Mouse (Mus musculus) MEL (cell line): ENCODE measurements around the gene Kat6b. TPM values are rescaled to one million over a fixed set of nuclear protein-coding genes. Genes with fewer than 3 reads are reported as not detected.

Experiments used
- DNase-seq: peaks from one replicate; pipeline ENCODE4 v3.0.0; 2011; ENCODE audit warnings: low read depth, low spot score
- H3K27ac ChIP-seq: 2 replicates; pipeline ENCODE4 v1.5.1; 2012; ENCODE audit warnings: low read depth, mild to moderate bottlenecking, control low read depth, low read length, moderate library complexity; ENCODE audit not compliant: control insufficient read depth
- H3K27me3 ChIP-seq, 2 experiments: fragments of 150-350 bp in 1 of 2; sonication (generic) in 1 of 2; 2 replicates each; pipeline ENCODE4 v1.6.1; 2012; ENCODE audit warnings: low read length in 2 of 2, mild to moderate bottlenecking in 2 of 2, improper control_type of control experiment in 1 of 2, moderate library complexity in 1 of 2; ENCODE audit not compliant: insufficient read depth in 2 of 2, control insufficient read depth in 1 of 2
- H3K36me3 ChIP-seq, 2 experiments: 2 replicates each; pipeline ENCODE4 v1.6.1; 2012 to 2014; ENCODE audit warnings: low read length in 2 of 2, improper control_type of control experiment in 1 of 2, inconsistent platforms in 1 of 2, mild to moderate bottlenecking in 1 of 2; ENCODE audit not compliant: insufficient read depth in 2 of 2, control insufficient read depth in 1 of 2
- H3K4me1 ChIP-seq, 2 experiments: fragments of 150-350 bp in 1 of 2; sonication (generic) in 1 of 2; 2 replicates each; pipeline ENCODE4 v1.6.1; 2012; ENCODE audit warnings: low read length in 2 of 2, improper control_type of control experiment in 1 of 2, mild to moderate bottlenecking in 1 of 2; ENCODE audit not compliant: insufficient read depth in 2 of 2, control insufficient read depth in 1 of 2
- H3K4me3 ChIP-seq, 2 experiments: fragments of 150-350 bp in 1 of 2; sonication (generic) in 1 of 2; 2 replicates each; pipeline ENCODE4 v1.5.1; 2012; ENCODE audit warnings: low read depth in 2 of 2, low read length in 2 of 2, mild to moderate bottlenecking in 2 of 2, moderate library complexity in 2 of 2, control low read depth in 1 of 2, improper control_type of control experiment in 1 of 2; ENCODE audit not compliant: control insufficient read depth in 1 of 2, insufficient read depth in 1 of 2
- H3K79me2 ChIP-seq: 2 replicates; pipeline ENCODE4 v1.6.1; 2012; ENCODE audit warnings: mild to moderate bottlenecking, low read length, moderate library complexity; ENCODE audit not compliant: control insufficient read depth, poor library complexity, insufficient read depth
- H3K9ac ChIP-seq: 2 replicates; pipeline ENCODE4 v1.6.1; 2012; ENCODE audit warnings: low read depth, mild to moderate bottlenecking, control low read depth, low read length, moderate library complexity; ENCODE audit not compliant: control insufficient read depth, poor library complexity, severe bottlenecking
- H3K9me3 ChIP-seq: fragments of 150-350 bp; sonication (generic); replicated peaks from 2 replicates; pipeline ENCODE4 v1.6.1; 2012; ENCODE audit warnings: mild to moderate bottlenecking, low read length, improper control_type of control experiment, moderate library complexity; ENCODE audit not compliant: insufficient read depth
- CHD1 ChIP-seq: IDR thresholded peaks from 2 replicates; pipeline ENCODE4 v1.6.1; 2012; ENCODE audit warnings: low read depth, mild to moderate bottlenecking, inconsistent platforms, low read length, improper control_type of control experiment
- CHD2 ChIP-seq: IDR thresholded peaks from 2 replicates; pipeline ENCODE4 v1.6.1; 2011; ENCODE audit warnings: low read length, improper control_type of control experiment
- CTCF ChIP-seq, 3 experiments: IDR thresholded peaks in 2 of 3; conservative IDR thresholded peaks in 1 of 3; 2 replicates each; pipeline ENCODE4 v1.5.1; 2011 to 2012; ENCODE audit warnings: low read length in 3 of 3, low read depth in 2 of 3, mild to moderate bottlenecking in 2 of 3, improper control_type of control experiment in 1 of 3, inconsistent platforms in 1 of 3, mixed read lengths in 1 of 3, moderate library complexity in 1 of 3; ENCODE audit not compliant: control insufficient read depth in 1 of 3, insufficient read depth in 1 of 3, poor library complexity in 1 of 3, severe bottlenecking in 1 of 3
- E2F4 ChIP-seq: IDR thresholded peaks from 2 replicates; pipeline ENCODE4 v1.6.1; 2011; ENCODE audit warnings: low read depth, low read length, improper control_type of control experiment, borderline replicate concordance
- ELF1 ChIP-seq: IDR thresholded peaks from 2 replicates; pipeline ENCODE4 v1.6.1; 2014; ENCODE audit warnings: low read depth, mild to moderate bottlenecking, inconsistent platforms, low read length, improper control_type of control experiment, moderate library complexity
- EP300 ChIP-seq, 2 experiments: IDR thresholded peaks; 2 replicates each; pipeline ENCODE4 v1.6.1; 2011; ENCODE audit warnings: improper control_type of control experiment in 2 of 2, low read length in 2 of 2, low read depth in 1 of 2, mild to moderate bottlenecking in 1 of 2
- ETS1 ChIP-seq: IDR thresholded peaks from 2 replicates; pipeline ENCODE4 v1.6.1; 2012; ENCODE audit warnings: low read depth, mild to moderate bottlenecking, inconsistent platforms, low read length, improper control_type of control experiment, moderate library complexity
- GABPA ChIP-seq: IDR thresholded peaks from 2 replicates; pipeline ENCODE4 v1.6.1; 2012; ENCODE audit warnings: low read depth, mild to moderate bottlenecking, inconsistent platforms, low read length, improper control_type of control experiment, moderate library complexity
- GATA1 ChIP-seq: IDR thresholded peaks from 2 replicates; pipeline ENCODE4 v1.6.1; 2011; ENCODE audit warnings: low read depth, low read length, improper control_type of control experiment
- HCFC1 ChIP-seq: IDR thresholded peaks from 2 replicates; pipeline ENCODE4 v1.6.1; 2012; ENCODE audit warnings: low read depth, mild to moderate bottlenecking, inconsistent platforms, low read length, improper control_type of control experiment, moderate library complexity
- JUND ChIP-seq: IDR thresholded peaks from 2 replicates; pipeline ENCODE4 v1.6.1; 2011; ENCODE audit warnings: low read depth, mild to moderate bottlenecking, improper control_type of control experiment, low read length
- KAT2A ChIP-seq: conservative IDR thresholded peaks from 2 replicates; pipeline ENCODE4 v1.6.1; 2012; ENCODE audit warnings: low read depth, low read length, improper control_type of control experiment, inconsistent platforms
- MAFK ChIP-seq: IDR thresholded peaks from 2 replicates; pipeline ENCODE4 v1.6.1; 2011; ENCODE audit warnings: low read depth, mild to moderate bottlenecking, low read length, improper control_type of control experiment, borderline replicate concordance
- MAX ChIP-seq: IDR thresholded peaks from 2 replicates; pipeline ENCODE4 v1.6.1; 2011; ENCODE audit warnings: low read length, improper control_type of control experiment
- MAZ ChIP-seq: IDR thresholded peaks from 2 replicates; pipeline ENCODE4 v1.6.1; 2012; ENCODE audit warnings: low read depth, mild to moderate bottlenecking, inconsistent platforms, low read length, improper control_type of control experiment
- MEF2A ChIP-seq: IDR thresholded peaks from 2 replicates; pipeline ENCODE4 v1.6.1; 2014; ENCODE audit warnings: low read depth, mild to moderate bottlenecking, inconsistent platforms, low read length, improper control_type of control experiment; ENCODE audit not compliant: poor library complexity, insufficient replicate concordance, severe bottlenecking; ENCODE audit errors: extremely low read depth
- MXI1 ChIP-seq: IDR thresholded peaks from 2 replicates; pipeline ENCODE4 v1.6.1; 2011; ENCODE audit warnings: mild to moderate bottlenecking, low read depth, low read length, improper control_type of control experiment
- MYB ChIP-seq: IDR thresholded peaks from 2 replicates; pipeline ENCODE4 v1.6.1; 2011; ENCODE audit warnings: mild to moderate bottlenecking, low read depth, low read length, improper control_type of control experiment
- MYC ChIP-seq: IDR thresholded peaks from 2 replicates; pipeline ENCODE4 v1.6.1; 2011; ENCODE audit warnings: low read depth, mild to moderate bottlenecking, low read length, improper control_type of control experiment, moderate library complexity
- NELFE ChIP-seq: IDR thresholded peaks from 2 replicates; pipeline ENCODE4 v1.6.1; 2011; ENCODE audit warnings: low read depth, low read length, improper control_type of control experiment
- NRF1 ChIP-seq: IDR thresholded peaks from 2 replicates; pipeline ENCODE4 v1.6.1; 2014; ENCODE audit warnings: low read depth, mild to moderate bottlenecking, inconsistent platforms, low read length, improper control_type of control experiment, moderate library complexity; ENCODE audit not compliant: poor library complexity, insufficient read depth, severe bottlenecking
- POLR2A ChIP-seq, 2 experiments: IDR thresholded peaks; 2 replicates each; pipeline ENCODE4 v1.6.1; 2011 to 2012; ENCODE audit warnings: low read length in 2 of 2, mild to moderate bottlenecking in 2 of 2, control low read depth in 1 of 2, improper control_type of control experiment in 1 of 2, low read depth in 1 of 2, moderate library complexity in 1 of 2; ENCODE audit not compliant: control insufficient read depth in 1 of 2, insufficient read depth in 1 of 2, poor library complexity in 1 of 2
- POLR2AphosphoS2 ChIP-seq: IDR thresholded peaks from 2 replicates; pipeline ENCODE4 v1.6.1; 2011; ENCODE audit warnings: low read length, improper control_type of control experiment
- POLR2AphosphoS5 ChIP-seq: IDR thresholded peaks from 2 replicates; pipeline ENCODE4 v1.6.1; 2012; ENCODE audit warnings: low read depth, borderline replicate concordance, mild to moderate bottlenecking, inconsistent platforms, low read length, moderate library complexity, mixed read lengths
- RAD21 ChIP-seq: IDR thresholded peaks from 2 replicates; pipeline ENCODE4 v1.6.1; 2011; ENCODE audit warnings: mild to moderate bottlenecking, low read depth, low read length, improper control_type of control experiment
- RCOR1 ChIP-seq: IDR thresholded peaks from 2 replicates; pipeline ENCODE4 v1.6.1; 2012; ENCODE audit warnings: low read depth, mild to moderate bottlenecking, inconsistent platforms, low read length, improper control_type of control experiment
- SMC3 ChIP-seq: IDR thresholded peaks from 2 replicates; pipeline ENCODE4 v1.6.1; 2011; ENCODE audit warnings: low read depth, low read length, improper control_type of control experiment
- TAL1 ChIP-seq: IDR thresholded peaks from 2 replicates; pipeline ENCODE4 v1.6.1; 2012; ENCODE audit warnings: mild to moderate bottlenecking, inconsistent platforms, low read length, moderate library complexity, mixed read lengths
- TBP ChIP-seq: IDR thresholded peaks from 2 replicates; pipeline ENCODE4 v1.8.0; 2011; ENCODE audit warnings: low read depth, low read length, improper control_type of control experiment
- TCF12 ChIP-seq: IDR thresholded peaks from 2 replicates; pipeline ENCODE4 v1.6.1; 2014; ENCODE audit warnings: low read depth, mild to moderate bottlenecking, inconsistent platforms, low read length, improper control_type of control experiment, moderate library complexity
- UBTF ChIP-seq: IDR thresholded peaks from 2 replicates; pipeline ENCODE4 v1.6.1; 2012; ENCODE audit warnings: low read depth, mild to moderate bottlenecking, inconsistent platforms, low read length, improper control_type of control experiment, moderate library complexity, borderline replicate concordance; ENCODE audit not compliant: insufficient read depth
- USF1 ChIP-seq: IDR thresholded peaks from 2 replicates; pipeline ENCODE4 v1.6.1; 2014; ENCODE audit warnings: low read depth, mild to moderate bottlenecking, inconsistent platforms, low read length, improper control_type of control experiment, moderate library complexity
- USF2 ChIP-seq, 2 experiments: IDR thresholded peaks; 2 replicates each; pipeline ENCODE4 v1.6.1; 2011 to 2012; ENCODE audit warnings: improper control_type of control experiment in 2 of 2, low read length in 2 of 2, borderline replicate concordance in 1 of 2, inconsistent platforms in 1 of 2, low read depth in 1 of 2, mild to moderate bottlenecking in 1 of 2; ENCODE audit not compliant: insufficient read depth in 1 of 2
- ZC3H11A ChIP-seq: IDR thresholded peaks from 2 replicates; pipeline ENCODE4 v1.6.1; 2012; ENCODE audit warnings: low read depth, mild to moderate bottlenecking, inconsistent platforms, low read length, improper control_type of control experiment
- ZKSCAN1 ChIP-seq: IDR thresholded peaks from 2 replicates; pipeline ENCODE4 v1.6.1; 2012; ENCODE audit warnings: low read depth, mild to moderate bottlenecking, inconsistent platforms, low read length, improper control_type of control experiment, moderate library complexity
- ZNF384 ChIP-seq: IDR thresholded peaks from 2 replicates; pipeline ENCODE4 v1.6.1; 2012; ENCODE audit warnings: low read depth, mild to moderate bottlenecking, inconsistent platforms, low read length, improper control_type of control experiment
- polyA plus RNA-seq, 2 experiments: library from polyadenylated mRNA; stranded (reverse) in 1 of 2; unstranded in 1 of 2; fragments of >175 nt in 1 of 2; fragments of >200 nt in 1 of 2; gene quantifications; 2 replicates each; pipeline versions ENCODE4 v1.2.1 to v1.2.4; 2012; ENCODE audit warnings: low replicate concordance in 2 of 2, low read depth in 1 of 2; ENCODE audit not compliant: insufficient read length in 2 of 2, insufficient read depth in 1 of 2, missing spikeins in 1 of 2
- total RNA-seq: library from RNA; depleted of rRNA; stranded (reverse); fragments of 300-350 nt; gene quantifications from 2 replicates; pipeline ENCODE4 v1.2.3, GENCODE M21; 2012

Kat6b gene
- total and polyA plus RNA-seq, 3 experiments: 1.8 to 5.4 TPM; not detected in 1

GRCm38 (mm10) chr14:21561396-21562065 lies 80.3 kb downstream of the Kat6b start:
- Histone ChIP-seq H3K36me3 (peaks cover 0 to 47% of the 10 kb centered on the region in 2 experiments; a peak in 2 of 4 replicates), H3K79me2 (no peaks in the 10 kb centered on the region), H3K4me1 (peaks cover 26 to 37% of the 10 kb centered on the region in 2 experiments), H3K27me3 (no peaks in the 10 kb centered on the region), H3K9me3 (no peaks in the 10 kb centered on the region), H3K9ac (peak overlapping the region; percentile 26; the same call in 1 of the 2 replicates), H3K27ac (peak overlapping the region; percentile 35), H3K4me3 (peak overlapping the region in 1 of 2 experiments; percentile 5; a peak in 1 of 4 replicates)
- peak; percentile 78 for DNase-seq
- TF ChIP-seq MYB: no peak
- no peak for TF ChIP-seq CTCF (IDR thresholded peaks at IDR 0.05 in 2 of 3, conservative IDR thresholded peaks at IDR 0.05 in 1 of 3; ENCODE audit: control insufficient read depth in 1 of 3, insufficient read depth in 1 of 3, low read depth in 2 of 3, low read length in 3 of 3, poor library complexity in 1 of 3, severe bottlenecking in 1 of 3)
- peak; percentile 96 for TF ChIP-seq MXI1
- TF ChIP-seq KAT2A: no peak
- TF ChIP-seq TAL1: peak; percentile 81
- TF ChIP-seq NELFE: no peak
- TF ChIP-seq TBP: no peak
- TF ChIP-seq HCFC1: no peak
- no peak for TF ChIP-seq E2F4
- TF ChIP-seq POLR2AphosphoS2: no peak
- TF ChIP-seq ZNF384: no peak; the same call in 1 of the 2 replicates
- no peak for TF ChIP-seq NRF1
- peak; percentile 96 for TF ChIP-seq GATA1
- no peak for TF ChIP-seq USF2 (IDR thresholded peaks at IDR 0.05; ENCODE audit: borderline replicate concordance in 1 of 2, insufficient read depth in 1 of 2, low read depth in 1 of 2, low read length in 2 of 2)
- TF ChIP-seq ETS1: peak; percentile 96
- TF ChIP-seq ZKSCAN1: no peak
- no peak for TF ChIP-seq UBTF
- TF ChIP-seq JUND: no peak
- no peak for TF ChIP-seq SMC3
- no peak for TF ChIP-seq ZC3H11A
- peak; percentile 86 for TF ChIP-seq RCOR1
- peak; percentile 30; the same call in 1 of the 2 replicates for TF ChIP-seq MAFK
- no peak for TF ChIP-seq MAZ
- no peak for TF ChIP-seq CHD1
- TF ChIP-seq CHD2: no peak
- TF ChIP-seq MAX: peak; percentile 94
- TF ChIP-seq RAD21: no peak
- peak; percentile 82 for TF ChIP-seq MYC
- TF ChIP-seq TCF12: peak; percentile 89
- TF ChIP-seq EP300 (IDR thresholded peaks at IDR 0.05; ENCODE audit: low read depth in 1 of 2, low read length in 2 of 2): peak; percentile 78 to 90
- no peak for TF ChIP-seq POLR2A (IDR thresholded peaks at IDR 0.05; ENCODE audit: control insufficient read depth in 1 of 2, insufficient read depth in 1 of 2, low read depth in 1 of 2, low read length in 2 of 2, poor library complexity in 1 of 2)
- TF ChIP-seq USF1: no peak
- TF ChIP-seq MEF2A: no peak
- TF ChIP-seq ELF1: no peak
- no peak for TF ChIP-seq GABPA
- TF ChIP-seq POLR2AphosphoS5: no peak
